Mouse (Mus musculus) intestine, embryonic 14.5 days (tissue): ENCODE measurements around the gene Ube2z. TPM values are rescaled to one million over a fixed set of nuclear protein-coding genes. Genes with fewer than 3 reads are reported as not detected.

Source experiments
- ATAC-seq: fragments of 200-750 bp; cut with Nextera tagmentation; replicated peaks from 2 replicates; pipeline ENCODE4 v1.8.0; 2017; ENCODE audit warnings: low read depth, moderate number of reproducible peaks, moderate TSS enrichment, moderate library complexity; ENCODE audit not compliant: low FRiP score, low TSS enrichment
- DNase-seq: peaks from one replicate; pipeline ENCODE4 v3.0.0-alpha.2; 2018; ENCODE audit warnings: low spot score
- H3K27ac ChIP-seq: fragments of 300-500 bp; sonication (generic); 2 replicates; pipeline ENCODE4 v1.5.1; 2014; ENCODE audit warnings: low read depth, mild to moderate bottlenecking, control low read depth
- H3K27me3 ChIP-seq: fragments of 300-500 bp; sonication (generic); replicated peaks from 2 replicates; pipeline ENCODE4 v1.6.1; 2014; ENCODE audit warnings: low read length, control low read depth; ENCODE audit not compliant: control insufficient read depth, insufficient read depth
- H3K36me3 ChIP-seq: fragments of 300-500 bp; sonication (generic); 2 replicates; pipeline ENCODE4 v1.6.1; 2014; ENCODE audit warnings: low read length, control low read depth; ENCODE audit not compliant: control insufficient read depth, insufficient read depth
- H3K4me1 ChIP-seq: fragments of 300-500 bp; sonication (generic); replicated peaks from 2 replicates; pipeline ENCODE4 v1.6.1; 2014; ENCODE audit warnings: low read length, control low read depth, mixed read lengths; ENCODE audit not compliant: control insufficient read depth, insufficient read depth
- H3K4me2 ChIP-seq: fragments of 300-500 bp; sonication (generic); 2 replicates; pipeline ENCODE4 v1.6.1; 2014; ENCODE audit warnings: low read length
- H3K4me3 ChIP-seq: fragments of 300-500 bp; sonication (generic); 2 replicates; pipeline ENCODE4 v1.5.1; 2014; ENCODE audit warnings: low read depth, low read length, control low read depth, mixed read lengths
- H3K9ac ChIP-seq: fragments of 300-500 bp; sonication (generic); 2 replicates; pipeline ENCODE4 v1.6.1; 2014; ENCODE audit warnings: mild to moderate bottlenecking, low read length
- H3K9me3 ChIP-seq: fragments of 300-500 bp; sonication (generic); 2 replicates; pipeline ENCODE4 v1.6.1; 2016; ENCODE audit warnings: low read length, control low read depth; ENCODE audit not compliant: control insufficient read depth
- WGBS: fragments of 180-500 bp; shearing (Covaris S2); extraction: QIAGEN DNeasy Blood & Tissue Kit; methylation state at CpG from one replicate; pipeline ENCODE4 v1.1.7; 2014; 5-methylcytosine and 5-hydroxymethylcytosine counted together
- polyA plus RNA-seq: library from polyadenylated mRNA; unstranded; fragments of >200 nt; fragmentation: Nextera tagmentation; extraction: Ambion mirVana; gene quantifications from 2 replicates; pipeline ENCODE4 v1.2.1, GENCODE M21; 2014

Ube2z gene
- polyA plus RNA-seq, 1 experiment from 2014 or later: 33.5 TPM

DNA sequence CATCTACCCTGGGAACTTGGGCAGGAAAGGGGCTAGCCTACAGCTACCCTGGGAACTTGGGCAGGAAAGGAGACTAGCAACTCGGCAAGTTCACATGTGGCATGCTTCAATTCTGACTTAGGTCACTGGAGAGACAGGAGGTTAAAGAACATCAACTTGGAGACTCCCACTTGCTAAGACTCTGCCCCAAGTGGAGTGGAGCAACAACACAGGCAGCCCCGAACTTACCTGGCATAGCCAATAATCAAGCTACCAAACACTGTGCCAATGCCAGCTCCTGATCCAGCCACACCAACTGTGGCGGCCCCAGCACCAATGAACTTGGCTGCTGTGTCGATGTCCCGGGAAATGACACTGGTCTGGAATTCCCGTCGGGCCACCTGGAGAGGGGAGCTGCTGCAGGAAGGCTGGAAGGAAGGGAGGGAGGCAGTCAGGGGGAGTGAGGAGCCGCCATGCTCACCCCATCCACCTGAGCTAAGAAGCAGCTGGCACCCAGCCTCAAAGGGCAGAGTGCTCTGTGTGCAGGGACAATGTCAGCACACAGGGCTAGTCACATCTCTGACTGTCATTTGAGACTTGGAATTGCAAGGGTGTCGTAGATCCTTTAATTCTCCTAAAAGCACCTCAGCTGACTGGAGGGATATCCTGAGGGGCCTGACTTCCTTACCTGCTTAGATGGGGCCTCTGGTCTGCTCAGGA lies 8.3 kb upstream of the Ube2z start:
- ATAC-seq (no peak), DNase-seq (no peak)
- Histone ChIP-seq H3K27me3 (no peaks in the 10 kb centered on the region), H3K36me3 (peaks cover 31% of the 10 kb centered on the region), H3K4me2 (no peak overlapping the region), H3K9ac (no peak overlapping the region), H3K9me3 (no peaks in the 10 kb centered on the region), H3K27ac (no peak overlapping the region), H3K4me1 (no peaks in the 10 kb centered on the region; the same call in 1 of the 2 replicates), H3K4me3 (no peak overlapping the region)
- WGBS: 79% methylated on average over 6 of the region's 9 CpGs

DNA sequence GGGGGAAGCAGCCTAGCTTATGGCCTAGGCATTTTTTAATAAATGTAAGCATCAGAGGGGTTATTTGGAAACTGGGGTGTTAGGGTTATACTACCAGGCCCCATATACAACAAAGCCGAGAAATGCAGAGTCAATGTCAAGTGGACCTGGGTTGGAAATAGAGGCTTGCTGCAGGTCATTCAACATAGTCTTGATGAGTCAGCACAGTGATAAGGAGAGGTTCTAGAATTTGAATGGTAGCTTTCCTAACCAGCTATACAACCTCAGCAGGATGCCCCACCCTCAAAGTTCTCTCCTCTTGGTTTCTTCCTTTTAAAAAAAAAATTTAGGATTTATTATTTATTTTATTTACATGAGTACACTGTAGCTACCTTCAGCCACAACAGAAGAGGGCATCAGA lies 5.8 kb upstream of the Ube2z start:
- Histone ChIP-seq H3K4me1 (peaks cover under 1% of the 10 kb centered on the region), H3K9me3 (no peaks in the 10 kb centered on the region), H3K9ac (no peak overlapping the region), H3K4me2 (no peak overlapping the region), H3K36me3 (peaks cover 31% of the 10 kb centered on the region), H3K4me3 (no peak overlapping the region), H3K27ac (no peak overlapping the region), H3K27me3 (no peaks in the 10 kb centered on the region)
- DNase-seq: no peak
- 96% methylated on average over 1 of the region's 1 CpGs for WGBS
- ATAC-seq: no peak

DNA sequence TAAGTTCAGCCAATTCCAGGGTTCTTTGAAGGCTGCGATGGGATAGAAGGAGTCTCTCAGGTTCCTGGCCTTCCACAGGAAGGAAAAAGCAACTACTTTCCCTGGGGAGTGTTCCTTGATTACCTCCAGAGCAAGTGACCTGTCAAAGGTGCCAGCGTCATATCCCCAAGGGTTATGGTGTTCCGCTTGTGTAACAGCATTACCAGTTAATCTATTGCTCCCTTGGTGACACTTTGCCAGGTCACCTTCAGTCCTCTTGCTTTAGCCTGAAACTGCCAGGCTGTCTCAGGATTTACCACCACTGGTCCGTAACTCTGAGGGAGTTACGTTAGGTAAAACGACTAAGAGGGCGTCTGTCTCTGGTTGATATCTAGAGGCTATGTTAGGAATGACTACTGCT lies 5.2 kb upstream of the Ube2z start:
- Histone ChIP-seq H3K4me3 (no peak overlapping the region), H3K9me3 (no peaks in the 10 kb centered on the region), H3K4me1 (peaks cover 6% of the 10 kb centered on the region), H3K4me2 (no peak overlapping the region), H3K27me3 (no peaks in the 10 kb centered on the region), H3K27ac (no peak overlapping the region), H3K9ac (no peak overlapping the region), H3K36me3 (peaks cover 31% of the 10 kb centered on the region)
- no peak for DNase-seq
- 91% methylated on average over 7 of the region's 7 CpGs for WGBS
- ATAC-seq: no peak

GRCm38 (mm10) chr11:96068231-96068630 lies 3.0 kb upstream of the Ube2z start:
- H3K27me3 ChIP-seq: no peaks in the 10 kb centered on the region
- DNase-seq: no peak
- 77% methylated on average over 5 of the region's 5 CpGs for WGBS
- no peaks in the 10 kb centered on the region for H3K9me3 ChIP-seq
- no peak overlapping the region for H3K4me2 ChIP-seq
- peaks cover 17% of the 10 kb centered on the region for H3K4me1 ChIP-seq
- H3K4me3 ChIP-seq: no peak overlapping the region
- no peak for ATAC-seq
- no peak overlapping the region for H3K27ac ChIP-seq
- H3K36me3 ChIP-seq: peaks cover 26% of the 10 kb centered on the region
- H3K9ac ChIP-seq: no peak overlapping the region

- peak overlapping the region; percentile 89 for H3K4me2 ChIP-seq
- peak overlapping the region; percentile 77 for H3K4me3 ChIP-seq
- WGBS: 1% methylated on average over 60 of the region's 64 CpGs
- H3K9me3 ChIP-seq: no peaks in the 10 kb centered on the region
- H3K9ac ChIP-seq: peak overlapping the region; percentile 84
- ATAC-seq (peak; percentile 54), DNase-seq (peak; percentile 75)
- peaks cover 24% of the 10 kb centered on the region for H3K4me1 ChIP-seq
- peak overlapping the region; percentile 87 for H3K27ac ChIP-seq
- H3K27me3 ChIP-seq: no peaks in the 10 kb centered on the region
- H3K36me3 ChIP-seq: peaks cover 25% of the 10 kb centered on the region
These were observed 520 bp downstream of the Ube2z start for GRCm38 (mm10) chr11:96064521-96065214.

GRCm38 (mm10) chr11:96058309-96058708 lies 6.9 kb downstream of the Ube2z start:
- WGBS: 88% methylated on average over 4 of the region's 4 CpGs
- H3K4me3 ChIP-seq: no peak overlapping the region
- H3K27ac ChIP-seq: no peak overlapping the region
- H3K4me1 ChIP-seq: peaks cover 8% of the 10 kb centered on the region; the same call in 1 of the 2 replicates
- no peak overlapping the region for H3K4me2 ChIP-seq
- no peak overlapping the region for H3K9ac ChIP-seq
- no peak for DNase-seq
- H3K36me3 ChIP-seq: peaks cover 83% of the 10 kb centered on the region
- no peaks in the 10 kb centered on the region for H3K27me3 ChIP-seq
- no peaks in the 10 kb centered on the region for H3K9me3 ChIP-seq
- ATAC-seq: no peak

DNA sequence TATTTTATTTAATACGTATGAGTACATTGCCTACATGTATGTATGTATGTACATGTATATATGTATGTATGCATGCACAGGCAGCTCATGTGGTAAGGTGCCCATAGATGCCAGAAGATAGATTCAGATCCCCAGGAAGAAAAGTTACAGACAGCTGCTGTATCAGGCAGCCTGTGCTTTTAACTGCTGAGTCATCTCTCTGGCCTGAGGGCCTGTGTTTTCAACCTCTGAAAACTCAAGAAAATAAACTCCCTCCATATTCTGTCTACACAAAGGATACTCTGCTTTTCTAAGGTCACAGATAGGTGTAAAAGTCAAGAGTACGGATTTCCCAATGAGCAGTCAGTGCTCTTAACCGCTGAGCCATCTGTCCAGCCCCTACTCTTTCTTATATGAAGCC lies 14.3 kb downstream of the Ube2z start:
- H3K36me3 ChIP-seq: peaks cover 80% of the 10 kb centered on the region
- H3K9me3 ChIP-seq: no peaks in the 10 kb centered on the region
- no peak overlapping the region for H3K9ac ChIP-seq
- H3K27ac ChIP-seq: no peak overlapping the region
- ATAC-seq (no peak), DNase-seq (no peak)
- no peaks in the 10 kb centered on the region for H3K4me1 ChIP-seq
- no peaks in the 10 kb centered on the region for H3K27me3 ChIP-seq
- no peak overlapping the region for H3K4me2 ChIP-seq
- 97% methylated on average over 3 of the region's 3 CpGs for WGBS
- no peak overlapping the region for H3K4me3 ChIP-seq

- Histone ChIP-seq H3K4me1 (no peaks in the 10 kb centered on the region), H3K4me2 (no peak overlapping the region), H3K27ac (no peak overlapping the region), H3K9ac (no peak overlapping the region), H3K27me3 (no peaks in the 10 kb centered on the region), H3K36me3 (peaks cover 80% of the 10 kb centered on the region), H3K9me3 (no peaks in the 10 kb centered on the region), H3K4me3 (no peak overlapping the region)
- WGBS: 82% methylated on average over 4 of the region's 4 CpGs
- no peak for ATAC-seq
- DNase-seq: no peak
These were observed 15.2 kb downstream of the Ube2z start for GRCm38 (mm10) chr11:96049939-96050338.
